Mouse (Mus musculus) heart, postnatal 0 days (tissue): Measurements from ENCODE around the gene Csrnp3.

Experiments
- CTCF ChIP-seq: IDR thresholded peaks from 2 replicates; pipeline ENCODE4 v1.5.1; 2016; ENCODE audit warnings: antibody characterized with exemption, control low read depth, low read depth
- EP300 ChIP-seq: IDR thresholded peaks from 2 replicates; pipeline ENCODE4 v1.6.1; 2016; ENCODE audit warnings: antibody characterized with exemption, low read depth

GRCm38 (mm10) chr2:65953726-65954340 is 108.3 kb downstream of the Csrnp3 start:
- TF ChIP-seq CTCF, result no peak
- no peak for TF ChIP-seq EP300
